Mouse (Mus musculus) CH12.LX (cell line): Measurements from ENCODE around the gene 3110009E18Rik. TPM values are rescaled to one million over a fixed set of nuclear protein-coding genes. Genes with fewer than 3 reads are reported as not detected.

Experiments
- DNase-seq: peaks from one replicate; pipeline ENCODE4 v3.0.0-alpha.2; 2013; ENCODE audit errors: extremely low read depth
- H3K27ac ChIP-seq: 2 replicates; pipeline ENCODE4 v1.5.1; 2012; ENCODE audit warnings: low read depth, mild to moderate bottlenecking, control low read depth, moderate library complexity; ENCODE audit not compliant: insufficient read depth
- H3K27me3 ChIP-seq: replicated peaks from 2 replicates; pipeline ENCODE3; 2012; ENCODE audit warnings: inconsistent platforms
- H3K36me3 ChIP-seq, 2 experiments: replicated peaks in 1 of 2; 2 replicates each; pipeline versions ENCODE3 to v1.6.1; 2012; ENCODE audit warnings: inconsistent platforms in 1 of 2, low read length in 1 of 2, mild to moderate bottlenecking in 1 of 2, mixed read lengths in 1 of 2, moderate library complexity in 1 of 2; ENCODE audit not compliant: control insufficient read depth in 1 of 2, insufficient read depth in 1 of 2
- H3K4me1 ChIP-seq, 2 experiments: 2 replicates each; pipeline ENCODE4 v1.6.1; 2012; ENCODE audit warnings: inconsistent platforms in 1 of 2, moderate library complexity in 1 of 2; ENCODE audit not compliant: insufficient read depth in 2 of 2, control insufficient read depth in 1 of 2
- H3K4me2 ChIP-seq: 2 replicates; pipeline ENCODE4 v1.6.1; 2012; ENCODE audit warnings: low read depth, mild to moderate bottlenecking, control low read depth; ENCODE audit not compliant: poor library complexity, insufficient read depth, severe bottlenecking
- H3K4me3 ChIP-seq, 3 experiments: fragments of 150-350 bp in 1 of 3; sonication (generic) in 1 of 3; replicated peaks in 1 of 3; 2 replicates each; pipeline versions ENCODE3 to v1.5.1; 2011 to 2012; ENCODE audit warnings: low read depth in 2 of 3, low read length in 2 of 3, mild to moderate bottlenecking in 2 of 3, moderate library complexity in 2 of 3, control low read depth in 1 of 3, improper control_type of control experiment in 1 of 3, inconsistent platforms in 1 of 3, mixed read lengths in 1 of 3; ENCODE audit not compliant: poor library complexity in 1 of 3
- H3K79me2 ChIP-seq: replicated peaks from 2 replicates; pipeline ENCODE4 v1.6.1; 2012; ENCODE audit warnings: mild to moderate bottlenecking, moderate library complexity; ENCODE audit not compliant: control insufficient read depth, poor library complexity, insufficient read depth, severe bottlenecking; ENCODE audit errors: extremely low read depth
- H3K9ac ChIP-seq: 2 replicates; pipeline ENCODE4 v1.6.1; 2012; ENCODE audit warnings: low read depth, mild to moderate bottlenecking, control low read depth, moderate library complexity; ENCODE audit not compliant: insufficient read depth
- H3K9me3 ChIP-seq: replicated peaks from 2 replicates; pipeline ENCODE3; 2012; ENCODE audit warnings: low read length, inconsistent platforms, mixed read lengths
- BHLHE40 ChIP-seq: IDR thresholded peaks from 2 replicates; pipeline ENCODE4 v1.6.1; 2011; ENCODE audit warnings: mild to moderate bottlenecking, low read depth, low read length, improper control_type of control experiment
- CTCF ChIP-seq, 2 experiments: IDR thresholded peaks in 1 of 2; conservative IDR thresholded peaks in 1 of 2; 2 replicates each; pipeline ENCODE4 v1.5.1; 2011 to 2012; ENCODE audit warnings: low read depth in 2 of 2, low read length in 2 of 2, improper control_type of control experiment in 1 of 2, inconsistent platforms in 1 of 2, mild to moderate bottlenecking in 1 of 2, moderate library complexity in 1 of 2
- ELF1 ChIP-seq: IDR thresholded peaks from 2 replicates; pipeline ENCODE4 v1.6.1; 2014; ENCODE audit warnings: low read depth, mild to moderate bottlenecking, inconsistent platforms, low read length, improper control_type of control experiment
- EP300 ChIP-seq: IDR thresholded peaks from 2 replicates; pipeline ENCODE4 v1.6.1; 2011; ENCODE audit warnings: low read length, improper control_type of control experiment
- ETS1 ChIP-seq: conservative IDR thresholded peaks from 2 replicates; pipeline ENCODE4 v1.6.1; 2012; ENCODE audit warnings: low read depth, mild to moderate bottlenecking, inconsistent platforms, low read length, improper control_type of control experiment, moderate library complexity
- IRF4 ChIP-seq: IDR thresholded peaks from 2 replicates; pipeline ENCODE4 v1.6.1; 2014; ENCODE audit warnings: low read depth, mild to moderate bottlenecking, inconsistent platforms, low read length, improper control_type of control experiment
- KAT2A ChIP-seq: IDR thresholded peaks from 2 replicates; pipeline ENCODE4 v1.6.1; 2012; ENCODE audit warnings: low read length, improper control_type of control experiment, inconsistent platforms; ENCODE audit not compliant: insufficient replicate concordance
- MAZ ChIP-seq: IDR thresholded peaks from 2 replicates; pipeline ENCODE4 v1.6.1; 2012; ENCODE audit warnings: low read depth, mild to moderate bottlenecking, inconsistent platforms, low read length, improper control_type of control experiment, moderate library complexity
- POLR2A ChIP-seq: IDR thresholded peaks from 2 replicates; pipeline ENCODE4 v1.6.1; 2011; ENCODE audit warnings: low read depth, mild to moderate bottlenecking, improper control_type of control experiment, low read length
- RAD21 ChIP-seq: IDR thresholded peaks from 2 replicates; pipeline ENCODE4 v1.6.1; 2011; ENCODE audit warnings: low read depth, mild to moderate bottlenecking, low read length, improper control_type of control experiment, moderate library complexity
- RCOR1 ChIP-seq: conservative IDR thresholded peaks from 2 replicates; pipeline ENCODE4 v1.6.1; 2012; ENCODE audit warnings: low read depth, mild to moderate bottlenecking, inconsistent platforms, low read length, improper control_type of control experiment
- SMC3 ChIP-seq: IDR thresholded peaks from 2 replicates; pipeline ENCODE4 v1.6.1; 2011; ENCODE audit warnings: low read depth, low read length, improper control_type of control experiment
- TCF12 ChIP-seq: IDR thresholded peaks from 2 replicates; pipeline ENCODE4 v1.6.1; 2014; ENCODE audit warnings: low read depth, mild to moderate bottlenecking, inconsistent platforms, low read length, improper control_type of control experiment
- ZC3H11A ChIP-seq: IDR thresholded peaks from 2 replicates; pipeline ENCODE4 v1.6.1; 2012; ENCODE audit warnings: low read depth, mild to moderate bottlenecking, inconsistent platforms, low read length, improper control_type of control experiment
- dilution Hi-C: fragments of 300-500 bp; cut with MboI; formaldehyde crosslinking; loops from 2 replicates; pipeline ENCODE4 v1.14.3; 2020; ENCODE audit warnings: low sequenced_read_pairs; ENCODE audit not compliant: extremely low pct_unique_long_range_greater_than_20kb, extremely low pct_ligation_motif_present
- in situ Hi-C: fragments of 300-500 bp; cut with MboI; formaldehyde crosslinking; loops from 3 replicates; pipeline ENCODE4 v1.14.3; 2019; ENCODE audit warnings: low sequenced_read_pairs, low pct_ligation_motif_present, low pct_unique_long_range_greater_than_20kb, mixed read lengths
- polyA plus RNA-seq: library from polyadenylated mRNA; unstranded; fragments of >175 nt; gene quantifications from 2 replicates; pipeline ENCODE4 v1.2.1, GENCODE M21; 2012; ENCODE audit warnings: low read depth; ENCODE audit not compliant: insufficient read length
- total RNA-seq, 2 experiments: library from RNA; depleted of rRNA; stranded (reverse); fragments of 300-350 nt in 1 of 2; fragments of >200 nt in 1 of 2; gene quantifications; 2 replicates each; pipeline ENCODE4 v1.2.3; 2012 to 2014

Gene 3110009E18Rik
- total and polyA plus RNA-seq, 3 experiments = 2.7 to 5.9 (median 4.6) TPM

- no peak overlapping the region for H3K4me2 ChIP-seq
- H3K36me3 ChIP-seq = no peaks in the 10 kb centered on the region
- dilution Hi-C loops (no loop called here), in situ Hi-C loops (loop anchor here (5.0 kb wide), 1 partner anchor 370 kb away; no protein-coding TSS in a partner anchor)
- no peak overlapping the region for H3K27ac ChIP-seq
- no peaks in the 10 kb centered on the region for H3K79me2 ChIP-seq
- no peaks in the 10 kb centered on the region for H3K27me3 ChIP-seq
- H3K4me1 ChIP-seq = peaks cover 26 to 68% of the 10 kb centered on the region in 2 experiments
- no peak overlapping the region for H3K9ac ChIP-seq
- peak; percentile 61 for DNase-seq
- TF ChIP-seq POLR2A = no peak
- no peak for TF ChIP-seq MAZ
- TF ChIP-seq ZC3H11A = peak; percentile 25
- no peak for TF ChIP-seq ELF1
- 0 out of 2 replicates have a peak, but pooled peaks have one; percentile 7 for TF ChIP-seq BHLHE40
- TF ChIP-seq KAT2A = no peak
- peak; percentile 33; the same call in 1 of the 2 replicates for TF ChIP-seq IRF4
- TF ChIP-seq CTCF (conservative IDR thresholded peaks at IDR 0.05 in 1 of 2, IDR thresholded peaks at IDR 0.05 in 1 of 2; ENCODE audit: low read depth in 2 of 2, low read length in 2 of 2) = peak; percentile 55 to 87
- peak; percentile 77 for TF ChIP-seq SMC3
- TF ChIP-seq RAD21 = peak; percentile 93
- H3K4me3 ChIP-seq = no peak overlapping the region
- H3K9me3 ChIP-seq = no peaks in the 10 kb centered on the region
Observed at GRCm38 (mm10) chr1:120171819-120172521, 51.0 kb downstream of the 3110009E18Rik start.

GRCm38 (mm10) chr1:120174991-120175390 lies 54.0 kb downstream of the 3110009E18Rik start:
- in situ Hi-C loops = loop anchor here (5.0 kb wide), 1 partner anchor 367 kb away; no protein-coding TSS in a partner anchor
- H3K9me3 ChIP-seq = no peaks in the 10 kb centered on the region
- peaks cover 27 to 54% of the 10 kb centered on the region in 2 experiments for H3K4me1 ChIP-seq
- H3K27ac ChIP-seq = no peak overlapping the region
- peaks cover 0 to 2% of the 10 kb centered on the region in 2 experiments for H3K36me3 ChIP-seq
- no peak overlapping the region for H3K9ac ChIP-seq
- H3K4me3 ChIP-seq = no peak overlapping the region
- dilution Hi-C loops = no loop called here
- H3K27me3 ChIP-seq = no peaks in the 10 kb centered on the region
- H3K4me2 ChIP-seq = no peak overlapping the region
- peak; percentile 77 for DNase-seq
- no peaks in the 10 kb centered on the region for H3K79me2 ChIP-seq
- TF ChIP-seq ETS1 (peak; percentile 65), EP300 (peak; percentile 59; the same call in 1 of the 2 replicates), IRF4 (peak; percentile 21; the same call in 1 of the 2 replicates), BHLHE40 (peak; percentile 77), TCF12 (peak; percentile 82; the same call in 1 of the 2 replicates), RCOR1 (no peak)
- TF ChIP-seq, all 38 proteins: peak for 5
